Mouse (Mus musculus) cerebellum, adult 8-10 months (tissue): ENCODE measurements at regions not wholly inside any gene's neighbourhood (a gene's known extent, or its start where the extent isn't known, plus 50 kb on each side); places are given as distances from the start of the nearest gene placed in this dataset.

Experiments used
- DNase-seq: peaks from one replicate; pipeline ENCODE4 v3.0.0; 2022

DNA sequence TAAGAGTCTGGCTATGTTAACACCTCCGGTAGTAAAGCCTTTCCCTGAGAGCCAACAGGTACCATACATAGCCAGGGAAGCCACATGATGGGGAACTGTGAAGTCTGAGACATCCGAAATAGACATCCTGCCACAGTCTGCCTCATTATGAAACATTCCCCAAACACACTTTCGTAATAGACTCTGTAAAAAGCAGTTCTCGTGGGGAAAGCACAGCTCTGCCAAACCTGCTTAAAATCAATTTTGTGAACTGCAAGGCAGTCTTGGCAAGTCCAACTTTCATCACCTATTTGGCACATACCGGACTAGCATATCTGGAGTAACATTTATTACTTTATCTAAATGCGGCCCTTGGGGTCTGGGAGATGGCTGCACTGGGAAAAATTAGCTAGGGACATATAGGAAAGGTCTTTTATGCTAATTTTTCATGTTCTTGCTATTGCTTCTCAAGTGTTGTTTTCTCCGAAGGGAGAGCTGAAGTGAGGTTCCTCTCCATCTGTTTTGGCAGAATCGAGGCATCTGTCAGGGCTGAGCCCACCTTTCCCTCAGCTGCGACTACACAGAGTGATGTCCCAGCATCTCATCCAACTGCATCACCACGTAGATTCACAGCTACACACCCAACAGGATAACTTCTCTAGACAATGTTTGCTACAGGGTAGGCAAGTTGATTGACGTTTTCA lies 86.8 kb upstream of the Phactr1 start:
- no peak for DNase-seq

DNA sequence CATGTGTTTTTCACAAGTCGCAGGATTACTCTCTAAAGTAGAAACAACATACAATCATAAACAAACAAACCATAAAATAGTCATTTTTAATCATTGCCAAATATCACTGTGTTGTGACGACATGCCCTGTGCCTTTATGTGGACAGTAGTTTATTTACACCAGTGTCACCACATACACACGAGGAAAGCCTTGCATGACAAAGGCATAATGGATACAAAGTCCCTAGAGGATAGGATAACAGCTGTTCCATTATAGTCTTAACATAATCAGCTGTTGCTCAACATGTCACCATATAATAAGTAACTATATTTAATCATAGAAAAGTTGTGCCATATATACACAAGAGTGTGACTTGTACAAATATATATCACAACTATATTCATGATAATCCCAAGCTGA lies 85.2 kb upstream of the Phactr1 start:
- DNase-seq, result no peak

DNA sequence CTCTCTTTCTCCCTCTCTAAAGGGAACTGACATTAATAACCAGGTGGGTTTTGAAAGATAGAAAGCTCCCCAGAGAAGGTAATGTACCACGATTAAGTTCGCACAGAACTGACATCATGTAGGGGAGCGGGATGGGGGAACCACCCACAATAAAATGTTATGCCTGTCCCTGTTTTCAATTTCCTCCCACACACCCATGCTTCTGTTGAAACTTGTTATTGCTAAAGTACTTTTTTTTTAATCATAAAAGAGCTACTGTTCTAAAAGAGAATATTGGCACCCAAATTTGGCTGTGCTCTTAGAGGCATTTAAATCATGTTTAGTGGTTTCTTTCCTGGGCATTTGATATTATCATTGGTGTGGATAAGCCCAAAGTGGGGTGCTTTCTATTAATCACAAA lies 82.6 kb upstream of the Phactr1 start:
- DNase-seq, result no peak

DNA sequence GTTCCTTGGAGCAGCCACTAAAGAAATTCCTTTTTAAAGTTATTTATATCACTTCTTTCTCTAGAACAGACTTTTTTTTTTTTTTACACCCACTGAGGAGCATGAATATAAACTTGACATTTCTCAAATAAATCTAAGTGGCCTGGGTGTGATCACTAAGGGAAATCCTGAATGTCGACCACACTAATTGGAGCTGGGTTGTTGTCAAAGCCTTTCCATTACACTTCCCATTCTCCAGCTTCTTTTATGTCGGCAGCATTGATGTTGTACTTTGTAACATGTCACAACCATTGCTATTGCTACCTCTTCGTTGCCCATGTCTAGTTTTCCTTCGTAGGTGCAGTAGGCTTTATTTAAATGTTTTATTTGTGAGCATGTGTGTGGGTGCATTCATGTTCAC lies 77.1 kb upstream of the Phactr1 start:
- DNase-seq, result no peak

DNA sequence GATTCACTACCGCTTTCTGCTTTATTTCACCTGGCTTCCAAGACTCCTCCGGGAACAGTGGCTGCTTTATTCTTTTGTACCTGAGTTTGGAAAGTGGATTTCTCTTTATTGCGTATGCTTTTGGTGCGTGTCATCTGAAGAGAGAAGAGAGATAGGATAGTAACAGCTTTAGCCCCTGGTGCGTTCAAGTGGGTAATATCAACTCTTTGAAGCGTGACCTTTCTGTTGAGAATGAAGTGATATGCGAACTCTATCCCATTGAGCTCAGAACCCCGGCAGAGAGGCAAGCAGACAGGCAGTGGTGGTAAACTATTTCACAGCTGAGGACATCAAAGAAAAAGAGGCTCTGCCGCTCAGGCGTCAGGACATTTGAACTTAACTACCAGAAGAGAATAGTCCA lies 72.7 kb upstream of the Phactr1 start:
- no peak for DNase-seq

DNA sequence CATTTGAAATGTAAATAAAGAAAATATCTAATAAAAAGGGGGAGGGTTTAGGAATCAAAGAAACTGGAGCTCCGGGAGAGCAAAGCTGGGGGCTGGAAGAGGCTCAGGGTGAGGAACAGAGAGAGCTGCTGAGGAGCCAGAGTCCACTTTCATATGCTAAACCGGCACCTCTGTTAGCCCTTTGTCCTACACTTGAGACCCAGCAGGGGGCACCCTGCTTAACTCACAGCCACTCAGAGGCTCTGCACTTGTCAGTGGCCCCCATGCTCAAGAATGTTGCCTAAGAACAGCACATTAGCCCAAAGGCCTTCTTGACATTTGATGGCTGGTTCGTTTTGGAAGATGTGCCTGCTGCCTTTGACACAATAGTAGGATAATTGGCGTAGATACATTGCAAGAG lies 71.5 kb upstream of the Phactr1 start:
- DNase-seq, result no peak

DNA sequence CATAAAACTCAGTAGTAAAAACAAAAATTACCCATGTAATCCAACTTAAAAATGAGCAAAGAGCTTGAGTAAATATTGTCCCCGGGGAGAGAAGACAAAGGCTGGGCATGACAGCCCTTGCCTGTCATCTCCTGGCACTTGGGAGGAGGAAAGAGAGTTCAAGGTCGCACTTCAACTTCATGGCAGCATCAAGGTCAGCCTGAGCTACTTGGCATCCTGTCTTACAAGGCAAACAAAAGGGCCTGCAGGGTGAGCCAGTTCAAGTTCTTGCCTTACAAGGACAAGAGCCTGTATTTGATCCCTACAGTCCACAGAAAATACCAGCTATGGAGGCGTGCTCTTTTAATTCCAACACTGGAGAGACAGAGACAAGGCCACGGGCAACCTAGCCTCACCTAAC lies 67.1 kb upstream of the Phactr1 start:
- DNase-seq, result no peak

DNA sequence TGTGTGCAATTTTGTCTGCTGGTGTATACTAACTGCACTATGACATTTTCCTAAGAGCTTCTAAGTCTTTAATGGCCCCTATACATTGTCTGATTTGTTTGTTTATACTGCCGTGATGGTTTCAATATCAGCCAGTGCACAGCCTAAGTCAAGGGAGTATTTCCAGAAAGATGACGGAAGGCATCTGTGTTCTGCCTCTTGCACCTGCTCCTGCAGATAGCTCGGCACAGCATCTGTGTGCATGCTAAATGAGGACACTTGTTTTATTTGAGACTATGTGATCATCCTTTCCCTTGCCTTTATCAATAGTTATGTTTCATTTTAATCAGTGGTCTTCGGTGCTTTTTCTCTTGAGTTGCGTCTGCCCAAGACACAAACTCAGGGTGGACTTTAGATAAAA lies 64.6 kb upstream of the Phactr1 start:
- DNase-seq, result no peak

DNA sequence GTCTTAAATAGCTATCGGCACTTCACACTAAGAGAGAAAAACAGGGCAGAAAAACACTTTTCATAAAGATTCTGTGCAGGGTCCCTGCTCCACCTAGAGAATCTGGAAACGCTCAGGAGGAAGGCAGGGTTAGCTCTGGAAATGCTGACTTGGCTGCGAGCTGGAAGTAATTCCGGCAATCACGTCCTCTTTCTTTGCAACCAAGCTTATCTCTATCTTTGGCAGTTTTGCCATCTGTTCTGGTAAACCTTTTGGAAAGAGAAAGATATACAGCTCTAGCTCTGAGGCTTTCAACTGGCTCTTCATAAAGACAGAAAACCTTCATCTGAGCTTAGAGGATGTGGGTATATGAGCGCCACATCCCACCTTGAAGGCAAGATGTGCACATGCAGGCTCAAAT lies 63.2 kb upstream of the Phactr1 start:
- no peak for DNase-seq

DNA sequence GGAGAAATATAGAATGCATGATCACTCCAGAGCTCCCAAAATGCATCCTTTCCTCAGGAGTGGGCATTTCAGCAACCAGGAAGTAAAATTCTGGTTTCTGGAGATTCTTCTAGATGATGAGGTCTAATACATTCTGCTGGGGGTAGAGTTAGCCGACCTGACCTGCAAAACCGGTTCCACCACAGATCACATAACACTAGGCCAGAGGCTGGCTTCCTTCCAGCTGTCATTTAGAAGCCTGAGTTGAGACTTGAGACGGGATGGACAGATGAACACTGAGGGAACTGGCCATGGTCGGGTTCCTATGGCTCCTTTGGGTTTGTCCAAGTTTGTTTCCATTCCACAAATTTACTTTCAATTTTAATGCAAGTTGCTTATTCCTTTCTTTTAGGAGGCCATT lies 62.6 kb upstream of the Phactr1 start:
- no peak for DNase-seq

DNA sequence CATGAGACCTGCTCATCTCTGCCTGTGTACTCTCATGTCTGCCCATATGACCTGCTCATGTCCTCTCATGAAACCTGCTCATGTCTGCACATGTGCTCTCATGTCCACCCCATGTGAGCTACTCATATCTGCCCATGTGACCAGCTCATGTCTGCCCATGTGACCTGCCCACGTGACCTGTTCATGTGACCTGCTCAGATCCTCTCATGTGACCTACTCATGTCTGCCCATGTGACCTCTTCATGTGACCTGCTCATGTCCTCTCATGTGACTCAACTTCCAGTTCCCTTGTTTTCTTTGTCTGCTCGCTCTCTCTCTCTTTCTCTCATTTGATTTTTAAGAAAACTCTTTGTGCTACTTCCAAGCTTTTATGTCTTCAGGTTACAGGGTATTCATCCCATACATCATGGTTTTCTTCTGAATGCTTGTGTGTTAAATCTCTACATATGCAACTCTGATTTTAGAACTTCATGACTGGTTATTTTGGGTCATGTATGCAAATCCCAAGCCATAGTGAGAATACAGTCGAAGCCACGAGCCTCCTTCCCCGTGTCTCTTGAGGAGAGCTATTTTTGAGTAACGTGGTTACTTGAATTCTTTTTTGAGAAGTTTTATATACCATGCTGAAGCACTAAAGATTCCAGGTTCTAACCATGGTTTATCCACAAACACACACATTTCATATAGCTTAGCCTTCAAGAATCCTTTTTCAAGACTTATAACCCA lies 60.7 kb upstream of the Phactr1 start:
- no peak for DNase-seq

DNA sequence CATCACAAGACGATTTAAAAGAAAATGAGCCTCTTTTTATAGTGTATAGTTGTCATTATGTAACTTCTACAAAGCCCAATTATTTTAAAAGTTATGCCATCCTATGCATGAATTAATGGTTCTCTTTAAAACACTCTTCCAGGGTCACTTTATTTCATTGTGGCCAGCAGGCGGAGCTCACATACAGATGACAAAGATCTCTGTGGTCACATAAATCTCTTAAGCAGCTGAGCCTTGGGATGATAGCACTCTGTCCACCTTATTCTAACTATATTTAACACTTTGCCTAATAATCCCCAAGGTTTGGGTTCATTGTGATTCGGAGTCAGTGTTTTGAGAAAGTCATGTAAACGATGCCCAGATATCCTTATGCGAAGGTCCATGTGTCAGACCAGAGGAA lies 56.9 kb upstream of the Phactr1 start:
- DNase-seq, result peak; percentile 30
